In genomic region chr19:21227131-21227530, GRCm38 (mm10) we compare ENCODE assay signal across 9 mouse cellular contexts. TPM values are rescaled to one million over a fixed set of nuclear protein-coding genes. Genes with fewer than 3 reads are reported as not detected.
DNase-seq lines count a peak whose midpoint lies in the region; ATAC-seq lines count a peak whose summit lies in the region.
"Had no signal": no experiment of that assay in that cellular context is flagged by ENCODE, and none has a peak within 500 bp of the region (broad histone marks: within the 10 kb centered on the region; RNA-seq: fewer than 3 reads in every experiment).

No protein-coding gene starts in this region.

- intact Hi-C loops in left cerebral cortex, postnatal 10 days (cut with DNase I), result no loop called here

- ATAC-seq in intestine, embryonic 15.5 days, result no peak
- no peak for ATAC-seq in inflammation-experienced regulatory T-cells, adult 6 months
- no peak for ATAC-seq in forebrain, embryonic 11.5 days (replicated peaks; ENCODE audit: low FRiP score)

- no peaks in the 10 kb centered on the region for H3K9me3 ChIP-seq in intestine, embryonic 15.5 days
- no peaks in the 10 kb centered on the region for H3K9me3 ChIP-seq in forebrain, embryonic 11.5 days (ENCODE audit: control insufficient read depth, low read length)
- H3K9me3 ChIP-seq: limb, embryonic 13.5 days had no signal

- peak; percentile 20 for DNase-seq in kidney, postnatal 10 days
- no peak for DNase-seq in kidney, adult 11 months
- peak; percentile 96 for DNase-seq in adipocyte (ENCODE audit: low spot score)
- peak; percentile 34 to 75 for DNase-seq in frontal cortex, adult 2 months (ENCODE audit: extremely low spot score in 1 of 2, low spot score in 1 of 2)
- peak; percentile 9 to 19 for DNase-seq in left cerebral cortex, postnatal 10 days (ENCODE audit: extremely low spot score in 1 of 2, low spot score in 2 of 2)
- no peak for DNase-seq in forebrain, embryonic 11.5 days (ENCODE audit: low spot score)

- no peak overlapping the region for H3K9ac ChIP-seq in intestine, embryonic 15.5 days
- no peak overlapping the region for H3K9ac ChIP-seq in forebrain, embryonic 11.5 days (ENCODE audit: low read length)
- H3K9ac ChIP-seq: limb, embryonic 13.5 days had no signal

- H3K4me3 ChIP-seq in intestine, embryonic 15.5 days (replicated peaks), result no peak overlapping the region
- no peak overlapping the region for H3K4me3 ChIP-seq in forebrain, embryonic 11.5 days (ENCODE audit: low read depth, low read length)
- H3K4me3 ChIP-seq: limb, embryonic 13.5 days had no signal

- H3K36me3 ChIP-seq in intestine, embryonic 15.5 days, result no peaks in the 10 kb centered on the region
- H3K36me3 ChIP-seq in forebrain, embryonic 11.5 days (ENCODE audit: control insufficient read depth, insufficient read depth, low read length), result no peaks in the 10 kb centered on the region
- H3K36me3 ChIP-seq: limb, embryonic 13.5 days had no signal

- no peaks in the 10 kb centered on the region for H3K27me3 ChIP-seq in intestine, embryonic 15.5 days (replicated peaks)
- H3K27me3 ChIP-seq in forebrain, embryonic 11.5 days (ENCODE audit: control insufficient read depth, insufficient read depth, low read length), result no peaks in the 10 kb centered on the region
- H3K27me3 ChIP-seq: limb, embryonic 13.5 days had no signal

- no peak overlapping the region for H3K27ac ChIP-seq in intestine, embryonic 15.5 days
- H3K27ac ChIP-seq in forebrain, embryonic 11.5 days (ENCODE audit: low read depth, low read length), result no peak overlapping the region
- H3K27ac ChIP-seq: limb, embryonic 13.5 days had no signal

- no peaks in the 10 kb centered on the region for H3K4me1 ChIP-seq in intestine, embryonic 15.5 days (replicated peaks)
- H3K4me1 ChIP-seq in forebrain, embryonic 11.5 days (replicated peaks; ENCODE audit: control insufficient read depth, insufficient read depth, low read length), result no peaks in the 10 kb centered on the region
- H3K4me1 ChIP-seq: limb, embryonic 13.5 days had no signal

- no peak overlapping the region for H3K4me2 ChIP-seq in intestine, embryonic 15.5 days (replicated peaks)
- no peak overlapping the region for H3K4me2 ChIP-seq in forebrain, embryonic 11.5 days (ENCODE audit: low read depth, low read length, severe bottlenecking)
- H3K4me2 ChIP-seq: limb, embryonic 13.5 days had no signal

- WGBS in intestine, embryonic 15.5 days, result 60% methylated on average over 4 of the region's 4 CpGs
- 82% methylated on average over 4 of the region's 4 CpGs for WGBS in forebrain, embryonic 11.5 days

RNA-seq across cellular contexts. Expression of gene Zfand5, which starts 44.9 kb away (rescaled TPM):
- 123 and 146 TPM in 2 replicates for polyA plus RNA-seq in frontal cortex, adult 2 months (2012; rRNA removed)
- total RNA-seq in left cerebral cortex, postnatal 10 days (2021), result 100 to 1,000 TPM; 166 to 167 TPM
- polyA plus RNA-seq in intestine, embryonic 15.5 days (2015; fragmentation: Nextera tagmentation; extraction: Ambion mirVana), result 87.0 and 91.6 TPM in 2 replicates
- polyA plus RNA-seq in inflammation-experienced regulatory T-cells, adult 6 months (2017; shearing (Covaris generic)), result 10 to 100 TPM; 13.5 to 18.5 (median 15.5) TPM
- polyA plus RNA-seq in forebrain, embryonic 11.5 days (2014; fragmentation: Nextera tagmentation; extraction: Ambion mirVana), result 131 and 140 TPM in 2 replicates

Comparison
In these comparisons a context has a peak if more than half of its experiments do, and no peak if none do; other contexts are left out.
1. DNase-seq: peak in kidney, postnatal 10 days (single experiment), adipocyte (single experiment), frontal cortex, adult 2 months (2 of 2) and left cerebral cortex, postnatal 10 days (2 of 2); none in kidney, adult 11 months (single experiment) and forebrain, embryonic 11.5 days (single experiment).